Mouse (Mus musculus): ENCODE data around the gene 1700007K13Rik.
A peak's percentile ranks its signal among the peaks of the same experiment; 100 is the strongest.
"Not testable (repeated sequence)": the region's sequence is repeated elsewhere in the genome, so short reads cannot be mapped to it uniquely, and the experiment has no call there.

1700007K13Rik gene

DNA sequence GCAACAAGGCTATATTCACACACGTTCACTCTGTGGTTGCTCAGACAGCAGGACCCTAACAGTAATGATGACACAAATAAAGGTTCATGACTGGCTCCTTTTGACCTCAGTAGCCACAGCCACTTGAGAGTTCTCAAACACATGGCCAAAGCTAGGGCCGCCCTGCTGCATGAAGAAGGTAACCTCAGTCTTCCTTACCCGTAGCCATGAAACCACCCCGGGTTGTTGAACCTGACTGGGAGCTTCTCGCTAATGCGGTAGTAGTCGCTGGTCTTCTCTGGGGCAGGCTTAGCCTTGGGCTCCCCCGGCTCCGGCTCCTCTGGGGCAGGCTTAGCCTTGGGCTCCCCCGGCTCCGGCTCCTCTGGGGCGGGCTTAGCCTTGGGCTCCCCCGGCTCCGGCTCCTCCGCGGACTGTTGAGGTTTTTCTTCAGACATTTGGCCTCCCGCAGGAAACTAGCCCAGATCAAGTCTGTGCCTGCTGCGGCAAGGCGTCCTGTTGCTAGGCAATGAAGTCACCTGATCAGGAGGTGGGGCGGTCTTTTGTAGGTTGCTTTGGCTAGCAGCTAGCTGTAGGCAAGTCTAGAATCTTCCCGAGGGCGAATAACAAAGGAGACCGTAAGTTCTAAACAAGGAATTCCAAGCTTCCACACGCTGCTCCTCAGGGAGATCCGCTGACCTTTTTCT is at the start of gene 1700007K13Rik:
Gene 1700007K13Rik (minus strand): TSS at position 497 of the 683 bp plus-strand sequence.
- DNase-seq = peak; percentile 51

DNA sequence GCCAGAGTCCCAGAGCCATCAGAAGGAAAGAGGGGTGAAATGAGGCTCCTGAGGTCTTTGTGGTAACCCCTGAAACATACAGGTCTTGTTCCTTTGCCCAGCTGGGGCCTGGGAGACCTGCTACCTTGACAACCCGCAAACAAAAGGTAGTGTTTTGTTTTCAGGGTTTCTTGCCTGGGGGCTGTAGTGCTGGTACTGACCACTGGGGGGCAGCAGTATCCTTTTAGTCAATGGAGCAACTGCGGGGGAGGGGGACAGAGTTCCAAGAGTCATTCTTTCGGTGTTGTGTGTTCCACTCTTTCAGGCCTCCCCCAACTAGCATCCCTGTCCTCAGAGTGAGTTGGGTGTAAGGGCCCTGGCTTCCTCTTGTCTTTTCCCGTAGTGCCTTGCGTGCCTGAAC is 48.4 kb upstream of the 1700007K13Rik start:
- peak; percentile 93 for DNase-seq

DNA sequence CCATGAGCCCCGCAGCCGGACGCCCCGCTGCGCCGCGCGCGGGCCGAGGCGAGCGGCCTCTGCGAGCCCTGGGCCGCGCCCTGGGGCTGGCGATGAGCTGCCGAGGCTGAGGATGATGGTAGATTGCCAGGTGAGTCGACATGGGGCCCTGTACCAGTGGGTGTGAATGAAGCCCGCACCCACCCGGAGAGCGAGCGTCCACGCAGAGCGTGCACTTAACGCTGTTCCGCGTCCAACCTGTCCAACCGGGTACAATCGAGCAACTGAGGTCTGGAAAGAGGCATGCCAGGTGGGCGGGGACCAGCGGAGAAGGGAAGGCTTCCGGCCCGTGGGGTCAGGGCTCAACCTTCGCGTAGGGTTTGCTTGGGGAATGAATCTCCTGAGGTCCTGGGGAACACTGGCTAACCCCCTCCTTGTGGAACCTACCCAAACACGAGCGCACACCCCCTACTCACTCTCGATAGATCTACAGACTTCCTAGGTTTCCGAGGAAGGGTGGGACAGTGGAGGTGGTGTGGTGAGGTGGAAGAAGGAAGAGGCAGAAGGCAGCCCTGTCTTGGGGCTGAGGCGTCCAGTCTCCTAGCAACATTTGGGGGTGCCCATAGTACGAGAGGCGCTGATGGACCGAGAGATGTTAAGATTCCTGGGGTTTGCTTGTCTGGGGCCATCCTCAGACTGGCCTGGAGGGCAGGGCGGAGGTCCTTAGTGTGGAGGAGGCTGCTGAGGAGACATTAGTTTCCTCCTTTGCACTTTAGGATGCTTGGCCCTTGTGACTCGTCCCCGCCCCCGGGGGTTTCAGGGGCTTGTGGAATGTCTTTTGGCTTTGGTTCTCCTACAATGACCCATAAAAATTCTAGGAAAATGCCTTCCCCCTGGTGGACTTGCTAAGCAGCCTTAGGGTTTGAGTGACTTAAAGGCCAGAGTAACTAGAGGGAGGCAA is 47.6 kb upstream of the 1700007K13Rik start:
- peak; percentile 32 for DNase-seq

DNA sequence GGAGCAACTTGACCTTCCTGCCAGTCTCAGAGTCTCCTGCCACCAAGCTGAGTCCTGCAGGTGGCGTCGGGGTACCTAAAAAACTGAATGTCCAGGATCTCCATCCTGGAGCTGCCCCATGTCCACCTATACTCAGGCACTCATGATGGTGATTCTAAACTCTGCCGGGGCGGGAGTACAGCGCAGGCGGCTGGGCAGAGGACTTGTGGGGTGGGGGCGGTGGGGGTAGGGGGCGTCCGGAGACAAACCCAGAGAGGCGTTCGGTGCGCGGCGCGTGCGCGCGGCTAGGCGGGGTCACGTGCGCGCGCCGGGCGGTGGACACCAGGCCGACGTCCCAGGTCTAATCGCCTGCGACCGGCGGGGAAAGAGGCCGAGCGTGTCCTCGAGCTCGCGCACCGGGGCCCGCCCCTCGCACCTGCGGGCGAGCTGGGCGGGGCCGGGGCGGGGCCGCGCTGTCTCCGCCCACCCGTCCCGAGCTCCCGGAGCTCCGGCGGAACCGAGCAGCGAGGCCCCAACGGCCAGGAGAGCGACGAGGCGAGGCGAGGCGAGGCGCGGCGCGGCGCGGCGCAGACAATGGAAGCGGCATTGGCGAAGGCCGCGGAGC is 46.8 kb upstream of the 1700007K13Rik start, which contains the start of gene Ralgds:
Gene Ralgds (plus strand): TSS at position 328 of the 604 bp plus-strand sequence.
- peak; percentile 43 for DNase-seq

DNA sequence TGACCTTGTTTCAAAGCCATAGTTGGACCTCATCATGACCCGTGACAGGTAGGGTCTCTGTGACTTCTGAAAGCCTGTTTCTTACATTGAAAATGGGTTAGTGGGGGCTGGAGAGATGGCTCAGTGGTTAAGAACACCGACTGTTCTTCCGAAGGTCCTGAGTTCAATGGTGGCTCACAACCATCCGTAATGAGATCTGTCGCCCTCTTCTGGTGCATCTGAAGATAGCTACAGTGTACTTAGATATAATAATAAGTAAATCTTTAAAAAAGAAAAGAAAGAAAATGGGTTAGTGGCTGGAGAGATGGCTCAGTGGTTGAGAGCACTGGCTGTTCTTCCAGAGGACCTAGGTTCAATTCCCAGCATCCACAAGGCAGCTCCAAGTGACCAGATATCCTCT is 45.5 kb upstream of the 1700007K13Rik start:
- DNase-seq = not testable (repeated sequence)

DNA sequence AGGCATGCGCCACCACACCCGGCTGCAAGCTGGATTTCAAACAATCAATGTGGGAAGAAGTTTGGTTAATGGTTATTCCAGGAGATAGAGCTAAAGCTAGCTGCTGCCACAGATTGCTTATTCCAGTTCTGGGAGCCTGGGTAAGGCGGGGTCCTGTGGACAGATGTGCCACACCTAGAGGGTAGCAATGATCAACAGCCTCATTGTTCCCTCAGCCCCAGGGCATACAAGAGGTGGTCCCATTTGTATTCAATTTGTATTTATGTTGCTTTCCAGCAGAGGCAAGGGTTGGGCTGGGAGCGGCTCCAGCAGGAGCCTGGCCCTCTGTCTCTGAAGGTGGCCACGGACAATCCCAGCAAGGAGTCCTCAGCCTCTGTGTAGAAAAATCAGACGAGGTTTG is 40.2 kb upstream of the 1700007K13Rik start:
- DNase-seq = no peak

DNA sequence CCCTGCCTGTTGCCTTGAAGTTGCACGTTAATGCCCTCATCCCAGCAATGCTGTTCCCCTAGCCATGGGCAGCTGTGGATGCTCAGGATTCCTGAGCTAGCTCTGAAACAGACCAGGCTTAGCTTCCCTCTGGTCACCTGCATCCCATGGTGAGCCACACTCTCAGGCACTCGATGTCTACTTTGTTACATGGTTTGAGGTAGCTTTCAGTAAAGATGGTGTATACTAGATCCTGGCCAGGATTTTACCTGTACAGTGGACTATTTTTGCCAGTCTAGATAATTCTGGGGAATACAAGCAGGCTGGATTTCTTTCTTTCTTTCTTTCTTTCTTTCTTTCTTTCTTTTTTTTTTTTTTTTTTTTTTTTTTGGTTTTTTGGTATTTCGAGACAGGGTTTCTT is 39.7 kb upstream of the 1700007K13Rik start, which contains the start of gene Gm10134:
Gene Gm10134 (plus strand): TSS at position 301 of the 400 bp plus-strand sequence.
- no peak for DNase-seq

DNA sequence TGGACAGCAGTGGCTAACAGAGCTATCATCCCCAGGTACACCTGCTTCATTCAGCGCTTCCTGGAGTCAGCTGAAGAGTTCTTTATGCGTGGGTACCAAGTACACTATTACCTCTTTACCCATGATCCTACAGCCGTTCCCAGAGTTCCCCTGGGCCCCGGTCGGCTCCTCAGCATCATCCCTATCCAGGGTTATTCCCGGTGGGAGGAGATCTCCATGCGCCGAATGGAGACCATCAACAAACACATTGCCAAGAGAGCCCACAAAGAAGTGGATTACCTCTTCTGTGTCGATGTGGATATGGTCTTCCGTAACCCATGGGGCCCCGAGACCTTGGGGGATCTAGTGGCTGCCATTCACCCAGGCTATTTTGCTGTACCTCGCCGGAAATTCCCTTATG is 38.5 kb upstream of the 1700007K13Rik start:
- DNase-seq = no peak

DNA sequence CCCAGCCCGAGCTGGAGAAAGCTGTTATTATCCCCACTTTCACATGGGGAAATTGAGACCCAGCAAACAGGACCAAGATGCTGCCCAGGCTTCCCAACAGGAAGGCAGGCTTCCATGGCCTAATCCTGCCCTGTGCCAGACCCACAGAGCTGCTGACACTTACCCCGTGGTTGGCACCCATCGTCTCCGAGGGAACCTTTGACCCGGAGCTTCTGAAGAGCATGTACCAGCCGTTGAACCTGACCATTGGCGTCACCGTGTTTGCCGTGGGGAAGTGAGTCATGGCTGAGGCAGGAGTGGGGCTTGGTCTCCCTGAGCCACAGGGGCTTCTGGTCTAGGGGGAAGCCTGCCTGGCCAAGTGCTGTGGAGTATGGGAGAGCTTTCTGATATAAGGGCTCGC is 36.9 kb upstream of the 1700007K13Rik start:
- DNase-seq = no peak

DNA sequence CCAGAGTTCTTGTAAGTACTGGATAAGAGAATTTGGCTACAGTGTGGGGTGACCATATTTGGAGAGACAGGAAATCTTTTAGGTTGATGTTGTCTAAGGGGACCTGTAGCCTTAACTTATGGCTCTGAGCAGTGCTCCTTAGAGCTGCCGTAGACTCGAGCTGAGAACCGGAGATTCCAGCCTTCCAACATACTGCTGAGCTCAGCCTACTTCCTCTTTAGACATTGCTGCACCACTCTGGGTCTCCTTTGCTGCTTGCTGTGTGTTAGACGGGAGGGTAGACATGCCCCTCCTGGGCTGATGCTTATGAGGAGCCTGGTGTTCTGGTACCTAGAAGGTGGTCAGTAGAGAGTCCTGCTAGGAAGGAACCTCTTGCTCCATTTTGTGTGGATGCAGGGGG is 32.3 kb upstream of the 1700007K13Rik start:
- no peak for DNase-seq

DNA sequence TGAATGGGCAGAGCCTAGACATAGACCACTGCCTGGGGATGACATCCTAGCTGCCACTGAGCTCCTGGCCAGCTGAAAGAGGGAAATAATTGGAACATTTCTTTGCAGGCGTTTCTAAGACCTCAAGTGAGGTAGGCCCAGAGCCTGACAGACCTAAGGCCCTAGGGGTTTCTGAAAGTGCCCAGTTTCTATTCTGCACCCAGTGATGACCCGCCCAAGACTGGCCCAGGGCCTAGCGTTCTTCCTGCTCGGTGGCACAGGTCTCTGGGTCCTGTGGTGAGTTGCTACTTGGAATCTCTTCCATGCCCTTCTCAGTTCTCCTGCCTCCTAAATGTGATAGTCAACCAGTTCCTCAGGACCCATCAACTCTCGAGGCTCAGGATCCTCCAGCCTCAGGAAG is 31.4 kb upstream of the 1700007K13Rik start:
- no peak for DNase-seq

DNA sequence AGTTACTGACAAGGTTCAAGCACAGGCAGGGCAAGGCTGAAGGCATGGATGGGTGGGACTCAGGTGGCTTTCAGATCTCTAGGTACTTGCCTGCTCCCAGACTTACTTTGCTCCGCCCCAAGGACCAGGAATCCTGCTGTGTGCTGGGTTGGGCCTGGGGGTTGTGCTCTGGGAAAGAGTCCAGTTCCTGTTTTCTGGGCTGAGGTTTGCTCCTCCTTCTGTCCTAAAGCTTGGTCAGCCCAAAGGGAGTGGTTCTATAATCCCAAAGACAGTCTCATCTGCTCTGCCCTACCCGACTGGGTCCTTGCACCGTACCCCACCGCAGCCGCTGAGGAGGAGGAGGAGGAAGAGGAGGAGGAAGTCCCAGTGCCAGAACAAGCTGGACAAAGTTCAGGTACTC is 30.5 kb upstream of the 1700007K13Rik start, which contains the start of gene Gbgt1:
Gene Gbgt1 (plus strand): TSS at position 221 of the 400 bp plus-strand sequence.
- DNase-seq = no peak

DNA sequence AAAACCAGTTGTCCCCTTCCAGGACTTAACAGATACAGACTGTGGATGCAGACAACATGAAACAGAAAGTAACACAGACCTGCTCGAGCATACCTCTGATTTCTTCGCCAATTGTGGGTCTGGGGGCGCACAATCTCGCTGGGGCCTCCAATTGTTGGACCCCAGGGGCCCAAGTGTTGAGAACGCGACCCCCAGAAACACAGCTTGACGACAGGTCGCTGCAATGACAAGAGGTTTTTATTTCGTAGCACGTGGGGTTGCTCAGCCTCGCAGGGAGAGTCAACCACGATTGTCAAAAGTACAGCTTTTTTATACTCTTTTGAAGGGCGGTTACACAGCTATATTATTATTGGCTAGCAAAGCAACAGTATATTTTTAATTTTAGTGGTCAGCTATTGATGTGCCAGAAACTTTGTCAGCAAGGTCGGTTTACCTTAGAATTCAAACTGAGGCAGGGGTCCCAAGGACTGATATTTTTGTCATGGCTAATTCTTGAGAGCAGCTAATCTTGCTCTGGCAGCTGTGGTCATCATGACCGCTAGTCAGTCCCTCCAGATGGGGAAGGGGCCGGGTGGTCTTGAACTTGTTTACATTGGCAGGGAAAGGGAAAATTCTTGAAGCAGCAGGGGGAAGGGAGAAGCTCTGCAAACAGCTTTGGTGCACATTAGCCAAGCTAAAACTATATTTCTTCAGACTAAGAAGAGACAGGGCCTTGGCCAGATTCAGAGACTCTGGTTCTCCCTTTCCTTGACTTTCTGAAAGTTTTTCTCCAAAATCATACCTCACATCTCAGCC is 29.9 kb upstream of the 1700007K13Rik start:
- no peak for DNase-seq

DNA sequence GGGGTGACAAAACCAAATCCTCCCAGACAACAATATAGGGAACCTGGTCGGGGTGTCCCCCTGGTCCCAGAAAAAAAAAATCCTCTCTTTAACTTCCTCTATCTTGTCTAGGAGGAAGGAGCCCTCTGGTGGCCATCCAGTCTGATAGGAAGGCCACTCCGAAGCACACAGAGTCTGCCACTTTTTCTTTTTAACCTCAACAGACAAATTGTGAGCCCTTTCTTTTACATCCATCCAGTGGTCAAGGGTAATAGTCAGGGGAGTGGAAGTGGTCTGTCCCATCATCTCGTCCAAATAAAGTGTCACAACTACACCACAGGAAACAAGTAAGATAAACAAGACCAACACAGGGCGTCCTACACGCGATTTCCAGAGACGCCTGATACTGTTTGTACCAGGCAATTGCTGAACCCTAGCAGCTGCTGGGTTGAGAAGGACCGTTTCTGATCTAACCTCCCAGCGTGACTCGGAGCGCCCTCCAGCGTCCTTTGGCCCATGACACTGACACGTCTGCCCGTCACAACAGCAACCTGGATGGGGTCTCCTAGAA is 29.1 kb upstream of the 1700007K13Rik start:
- DNase-seq = peak; percentile 60

DNA sequence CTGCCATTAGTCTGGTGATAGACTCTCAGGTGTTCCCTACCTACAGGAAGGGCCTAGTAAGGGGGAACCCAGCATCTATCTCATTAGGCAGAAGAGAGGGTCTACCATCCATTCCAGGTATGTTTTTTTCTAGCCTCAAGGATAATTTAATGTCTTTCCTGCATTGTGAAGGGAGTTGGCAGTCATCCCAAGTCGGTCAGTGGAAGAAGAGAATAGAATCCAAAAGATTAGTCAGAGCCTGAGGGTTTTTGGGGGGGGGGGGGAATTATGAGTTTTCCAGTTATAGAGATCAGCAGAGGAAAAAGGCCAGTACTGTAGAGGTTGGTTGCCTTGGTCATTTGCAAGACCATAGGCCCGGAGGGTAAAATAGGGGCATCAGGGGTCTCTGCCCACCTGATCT is 28.4 kb upstream of the 1700007K13Rik start:
- DNase-seq = no peak

DNA sequence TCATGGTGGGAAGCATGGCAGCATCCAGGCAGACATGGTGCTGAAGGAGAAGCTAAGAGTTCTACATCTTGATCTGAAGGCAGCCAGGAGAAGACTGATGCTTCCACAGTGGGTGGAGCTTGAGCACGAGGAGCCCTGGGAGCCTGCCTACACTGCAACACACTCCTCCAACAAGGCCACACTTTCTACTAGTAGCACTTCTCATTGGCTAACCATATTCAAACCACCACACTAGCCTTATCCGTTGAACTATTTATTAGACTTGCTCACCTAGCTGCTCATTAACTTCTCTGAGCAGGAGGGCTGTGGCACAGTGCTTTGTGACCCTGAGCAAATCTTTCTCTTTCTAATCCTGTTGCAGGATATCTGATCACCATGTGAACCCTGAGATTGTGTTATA is 17.7 kb upstream of the 1700007K13Rik start:
- no peak for DNase-seq

DNA sequence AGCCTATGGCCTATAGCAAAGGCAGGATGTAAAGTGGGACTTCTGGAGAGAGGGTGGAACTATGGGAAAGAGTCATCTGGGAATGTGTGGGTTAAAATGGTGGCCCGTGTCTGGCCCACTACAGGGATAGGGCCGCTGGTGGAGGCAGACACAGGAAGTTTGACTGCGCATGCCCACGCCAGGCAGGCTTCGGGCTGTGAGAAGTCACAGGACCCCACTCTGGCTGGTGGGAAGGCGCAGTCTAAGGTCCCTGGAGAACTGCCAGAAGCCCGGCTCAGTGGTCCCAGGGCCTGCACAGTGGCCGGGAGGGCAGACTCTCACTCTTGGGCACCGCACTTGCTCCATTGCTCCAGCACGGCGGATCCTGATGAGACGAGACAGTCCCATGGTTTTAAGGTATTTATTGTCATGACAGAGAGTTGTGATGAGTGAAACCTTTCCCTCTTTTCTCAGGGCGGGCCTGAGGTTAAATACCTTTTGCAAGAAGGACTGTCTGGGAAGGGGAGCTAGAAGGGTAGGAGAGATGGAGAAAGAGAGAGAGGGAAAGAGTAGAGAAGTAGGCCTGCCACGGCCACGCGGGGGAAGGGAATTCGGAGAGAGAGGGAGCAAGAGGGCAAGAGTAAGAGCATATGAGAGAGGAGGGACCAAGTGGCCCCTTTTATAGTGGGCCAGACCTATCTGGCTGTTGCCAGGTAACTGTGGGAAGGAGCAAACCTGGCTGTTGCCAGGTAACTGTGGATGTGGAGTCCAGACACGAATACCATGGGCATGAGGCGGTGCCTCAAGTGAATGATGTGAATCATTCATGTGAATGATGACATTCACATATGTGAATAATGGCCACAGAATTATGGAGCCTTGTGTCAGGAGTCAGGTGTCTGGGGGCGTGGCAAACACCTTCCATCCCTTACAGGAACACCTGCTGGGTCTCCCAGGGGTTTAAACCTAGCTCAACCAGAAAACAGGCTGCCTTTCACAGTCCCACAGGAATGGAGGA is 13.4 kb upstream of the 1700007K13Rik start:
- no peak for DNase-seq

DNA sequence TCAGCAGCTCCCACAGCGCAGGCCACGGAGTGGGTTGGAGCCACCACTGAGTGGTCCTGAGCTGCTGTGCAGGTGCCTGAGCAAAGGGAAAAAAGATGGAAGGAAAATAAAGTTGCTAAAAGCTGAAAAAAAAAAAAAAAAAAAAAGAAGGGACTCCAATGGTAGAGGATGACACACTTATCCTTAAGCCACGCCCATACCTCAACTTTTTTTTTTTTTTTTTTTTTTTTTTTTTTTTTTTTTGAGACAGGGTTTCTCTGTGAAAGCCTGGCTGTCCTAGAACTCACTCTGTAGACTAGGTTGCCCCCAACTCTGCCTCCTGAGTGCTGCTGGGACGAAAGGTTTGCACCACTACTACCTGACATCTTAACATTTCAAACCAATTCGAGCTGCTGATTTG is 11.9 kb upstream of the 1700007K13Rik start:
- not testable (repeated sequence) for DNase-seq

DNA sequence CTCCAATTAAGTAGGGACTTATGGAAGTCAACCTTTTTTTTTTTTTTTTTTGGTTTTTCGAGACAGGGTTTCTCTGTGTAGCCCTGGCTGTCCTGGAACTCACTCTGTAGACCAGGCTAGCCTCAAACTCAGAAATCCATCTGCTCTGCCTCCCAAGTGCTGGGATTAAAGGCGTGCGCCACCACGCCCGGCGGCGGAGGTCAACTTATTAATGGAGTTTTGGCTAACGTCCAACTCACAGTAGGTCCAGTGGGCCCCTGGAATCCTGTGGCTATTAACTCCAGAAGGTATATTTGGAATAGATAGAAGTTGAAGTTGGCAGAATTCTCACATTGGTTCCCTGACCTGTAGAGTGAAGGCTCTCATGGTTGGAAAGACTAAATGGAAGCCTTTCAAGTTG is 5.9 kb upstream of the 1700007K13Rik start:
- DNase-seq = not testable (repeated sequence)

DNA sequence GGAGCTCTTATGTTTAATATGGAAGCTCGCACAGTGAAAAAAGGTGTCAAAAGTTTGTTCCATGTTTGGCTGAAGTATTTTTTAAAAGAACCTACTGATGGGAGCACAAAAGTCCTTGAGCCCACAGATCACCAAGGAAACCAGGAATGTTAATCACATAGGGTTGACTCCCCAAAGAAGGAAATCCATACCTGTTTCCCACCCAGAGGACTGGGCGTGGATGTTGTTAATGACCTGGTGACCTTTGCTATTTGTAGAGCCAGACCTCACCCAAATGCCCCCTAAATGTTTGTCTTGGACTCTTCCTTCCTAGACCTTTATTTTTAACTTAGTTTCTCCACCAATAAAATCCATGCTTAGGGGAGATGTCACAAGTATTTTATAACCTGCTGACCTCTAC is 4.5 kb upstream of the 1700007K13Rik start:
- no peak for DNase-seq

DNA sequence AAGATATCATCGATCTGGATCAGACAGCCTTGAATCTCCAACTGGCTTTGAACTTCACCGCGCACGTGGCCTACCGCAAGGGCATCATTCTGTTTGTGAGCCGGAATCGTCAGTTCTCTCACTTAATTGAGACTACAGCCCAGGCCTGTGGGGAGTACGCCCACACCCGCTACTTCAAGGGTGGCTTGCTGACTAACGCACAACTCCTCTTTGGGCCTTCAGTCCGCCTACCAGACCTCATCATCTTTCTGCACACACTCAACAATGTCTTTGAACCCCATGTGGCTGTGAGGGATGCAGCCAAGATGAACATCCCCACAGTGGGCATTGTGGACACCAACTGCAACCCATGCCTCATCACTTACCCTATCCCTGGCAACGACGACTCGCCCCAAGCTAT is 3.3 kb upstream of the 1700007K13Rik start:
- DNase-seq = no peak

Measured in right cerebral cortex, postnatal 14 days (tissue).